Mouse (Mus musculus) ES-E14 (cell line): ENCODE data around the gene Pde6d.

Experiments used
- CHD2 ChIP-seq: IDR thresholded peaks from 2 replicates; pipeline ENCODE4 v1.6.1; 2014; ENCODE audit warnings: mild to moderate bottlenecking, low read depth, low read length, inconsistent platforms
- HCFC1 ChIP-seq: IDR thresholded peaks from 2 replicates; pipeline ENCODE4 v1.6.1; 2012; ENCODE audit warnings: low read length, inconsistent platforms, borderline replicate concordance; ENCODE audit not compliant: insufficient read depth
- MAFK ChIP-seq: IDR thresholded peaks from 2 replicates; pipeline ENCODE4 v1.6.1; 2014; ENCODE audit warnings: mild to moderate bottlenecking, low read depth, low read length, inconsistent platforms; ENCODE audit not compliant: insufficient read depth
- ZC3H11A ChIP-seq: IDR thresholded peaks from 2 replicates; pipeline ENCODE4 v1.6.1; 2012; ENCODE audit warnings: low read depth, mild to moderate bottlenecking, inconsistent platforms, low read length, borderline replicate concordance
- ZNF384 ChIP-seq: IDR thresholded peaks from 2 replicates; pipeline ENCODE4 v1.6.1; 2012; ENCODE audit warnings: low read depth, low read length, inconsistent platforms

DNA sequence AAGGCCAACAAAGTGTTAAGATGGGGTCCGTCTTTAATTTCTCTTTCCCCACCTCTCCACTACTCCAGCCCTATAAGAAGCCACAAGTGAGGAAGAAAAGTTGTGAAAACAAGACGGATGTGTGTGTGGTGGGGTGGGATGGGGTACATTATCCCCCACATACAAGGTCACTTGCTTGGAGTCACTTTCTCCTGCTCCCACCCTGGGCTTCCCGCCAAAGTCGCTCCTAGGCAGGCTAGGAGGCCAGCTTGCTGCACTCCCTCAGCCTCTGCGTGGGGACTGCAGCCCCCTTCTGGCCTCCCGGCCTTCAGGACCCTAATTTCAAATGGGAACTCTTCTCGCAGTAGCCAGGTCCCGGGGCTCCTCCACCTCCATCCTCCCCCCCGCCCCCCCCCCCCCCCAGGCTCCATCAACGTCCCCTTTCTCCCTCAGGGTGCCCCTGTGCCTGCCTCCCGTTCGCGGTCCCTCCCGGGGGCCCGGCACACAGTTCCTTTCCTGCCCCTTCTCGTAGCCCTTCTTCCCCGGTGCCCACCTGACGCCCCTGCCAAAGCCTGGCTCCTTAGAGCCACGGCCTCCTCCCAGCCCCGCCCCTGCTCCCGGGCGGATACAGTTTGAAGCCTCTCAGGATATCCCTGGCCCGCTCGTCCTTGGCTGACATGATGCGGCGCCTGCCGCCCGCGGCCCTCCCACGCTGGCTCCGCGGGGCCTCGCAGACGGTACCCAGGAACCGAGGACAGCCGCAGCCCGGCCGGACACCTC is 558 bp downstream of the Pde6d start:
- no peak for TF ChIP-seq MAFK
- TF ChIP-seq HCFC1: no peak
- TF ChIP-seq ZC3H11A: no peak
- no peak for TF ChIP-seq ZNF384
- no peak for TF ChIP-seq CHD2
